Mouse (Mus musculus) liver, adult 2 months (tissue): Measurements from ENCODE around the gene Spc24.

Experiments used
- CTCF ChIP-seq: fragments of 200-500 bp; IDR thresholded peaks from 2 replicates; pipeline ENCODE4 v1.5.1; 2011; ENCODE audit warnings: low read depth, low read length, control low read depth
- POLR2A ChIP-seq: fragments of 200-500 bp; IDR thresholded peaks from 2 replicates; pipeline ENCODE4 v1.6.1; 2011; ENCODE audit warnings: low read length, control low read depth; ENCODE audit not compliant: insufficient read depth; ENCODE audit errors: extremely low read depth

- TF ChIP-seq POLR2A (no peak), CTCF (no peak)
Measured at GRCm38 (mm10) chr9:21715298-21715697, 44.8 kb downstream of the Spc24 start.
